Mouse (Mus musculus): ENCODE data around the gene Plxnc1.

GRCm38 (mm10) chr10:94990768-94991563 lies 46.3 kb upstream of the Plxnc1 start:
- TF ChIP-seq CTCF (IDR thresholded peaks at IDR 0.05; ENCODE audit: extremely low read depth, insufficient read depth, insufficient read length, insufficient replicate concordance) (no peak), POLR2A (IDR thresholded peaks at IDR 0.05; ENCODE audit: low read depth, low read length) (no peak)

Data from spleen, adult 2 months (tissue).